Mouse (Mus musculus) heart, embryonic 13.5 days (tissue): ENCODE data around the gene Rcn1. TPM values are rescaled to one million over a fixed set of nuclear protein-coding genes. Genes with fewer than 3 reads are reported as not detected.

ENCODE experiments used
- ATAC-seq: fragments of 200-750 bp; cut with Nextera tagmentation; 2 replicates; pipeline ENCODE4 v1.8.0; 2017; ENCODE audit warnings: moderate TSS enrichment; ENCODE audit not compliant: insufficient number of reproducible peaks, low FRiP score, low TSS enrichment; ENCODE audit errors: extremely low read depth
- H3K27ac ChIP-seq: fragments of 300-500 bp; sonication (generic); replicated peaks from 2 replicates; pipeline ENCODE4 v1.5.1; 2015; ENCODE audit warnings: moderate library complexity, mild to moderate bottlenecking, inconsistent platforms
- H3K27me3 ChIP-seq: fragments of 300-500 bp; sonication (generic); replicated peaks from 2 replicates; pipeline ENCODE4 v1.6.1; 2015; ENCODE audit warnings: mild to moderate bottlenecking, inconsistent platforms
- H3K36me3 ChIP-seq: fragments of 300-500 bp; sonication (generic); 2 replicates; pipeline ENCODE4 v1.6.1; 2015; ENCODE audit warnings: mild to moderate bottlenecking, inconsistent platforms
- H3K4me1 ChIP-seq: fragments of 300-500 bp; sonication (generic); 2 replicates; pipeline ENCODE4 v1.6.1; 2015; ENCODE audit warnings: inconsistent platforms
- H3K4me2 ChIP-seq: fragments of 300-500 bp; sonication (generic); 2 replicates; pipeline ENCODE4 v1.6.1; 2015; ENCODE audit warnings: inconsistent platforms, mild to moderate bottlenecking, moderate library complexity
- H3K4me3 ChIP-seq: fragments of 300-500 bp; sonication (generic); 2 replicates; pipeline ENCODE4 v1.5.1; 2015; ENCODE audit warnings: moderate library complexity, mild to moderate bottlenecking, inconsistent platforms
- H3K9ac ChIP-seq: fragments of 300-500 bp; sonication (generic); 2 replicates; pipeline ENCODE4 v1.6.1; 2015; ENCODE audit warnings: inconsistent platforms, mild to moderate bottlenecking, moderate library complexity
- H3K9me3 ChIP-seq: fragments of 300-500 bp; sonication (generic); 2 replicates; pipeline ENCODE4 v1.6.1; 2016; ENCODE audit warnings: inconsistent platforms
- WGBS: fragments of 180-500 bp; shearing (Covaris S2); methylation state at CpG from one replicate; pipeline ENCODE4 v1.1.7; 2015; ENCODE audit warnings: mixed read lengths; 5-methylcytosine and 5-hydroxymethylcytosine counted together
- polyA plus RNA-seq: library from polyadenylated mRNA; unstranded; fragments of >200 nt; fragmentation: Nextera tagmentation; extraction: Ambion mirVana; gene quantifications from 2 replicates; pipeline ENCODE4 v1.2.1, GENCODE M21; 2015

The Rcn1 gene
- polyA plus RNA-seq: 157 and 158 TPM in 2 replicates

DNA sequence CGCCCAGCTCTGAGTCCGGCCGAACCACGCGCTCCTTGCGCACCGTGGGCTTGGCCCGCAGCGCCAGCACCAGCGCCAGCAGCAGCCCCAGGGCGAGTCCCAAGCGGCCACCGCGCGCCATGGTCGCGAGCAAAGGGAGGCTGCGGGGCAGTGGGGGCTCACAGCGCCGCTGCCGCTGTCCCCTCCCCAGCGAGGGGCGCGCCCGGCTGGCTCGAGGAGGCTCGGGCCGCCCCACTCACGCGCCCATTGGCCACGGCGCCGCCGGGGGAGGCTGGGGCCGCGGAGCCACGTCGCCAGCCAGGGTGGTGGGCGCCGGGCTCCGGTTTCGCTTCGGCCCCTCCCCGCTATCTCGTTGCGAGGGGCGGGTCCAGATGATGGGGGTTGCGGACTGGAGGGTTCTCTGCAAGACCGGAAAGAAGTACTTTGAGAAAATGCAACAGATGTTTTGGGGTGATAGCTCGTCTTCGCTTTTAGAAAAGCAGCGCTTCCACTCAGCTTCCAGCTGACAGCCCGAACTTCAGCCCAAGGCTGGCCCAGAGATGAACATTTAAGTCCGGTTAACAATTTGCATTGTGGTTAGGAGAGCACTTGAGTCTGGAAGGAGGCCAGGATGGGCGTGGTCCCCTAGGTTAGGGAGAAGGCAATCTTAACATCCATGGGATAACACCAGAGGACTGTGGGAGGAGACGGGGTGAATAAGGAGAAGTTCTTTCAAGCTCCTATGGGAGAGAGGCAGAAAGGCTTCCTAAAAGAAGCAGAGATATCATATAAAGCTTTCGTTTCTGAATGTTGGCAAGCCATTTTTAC is at the start of gene Rcn1:
Gene Rcn1 (minus strand): TSS at position 235 of the 807 bp plus-strand sequence.
- Histone ChIP-seq H3K27ac (peak within 1 kb of the TSS; percentile 97), H3K9ac (peak within 1 kb of the TSS; percentile 99), H3K4me2 (peak within 1 kb of the TSS; percentile 83), H3K27me3 (no peaks in the 10 kb centered on the region), H3K9me3 (no peaks in the 10 kb centered on the region), H3K4me3 (peak within 1 kb of the TSS; percentile 94), H3K36me3 (peaks cover 16% of the 10 kb centered on the region), H3K4me1 (peaks cover 42% of the 10 kb centered on the region)
- ATAC-seq: peak; percentile 85
- under 1% methylated on average over 49 of the region's 57 CpGs for WGBS

DNA sequence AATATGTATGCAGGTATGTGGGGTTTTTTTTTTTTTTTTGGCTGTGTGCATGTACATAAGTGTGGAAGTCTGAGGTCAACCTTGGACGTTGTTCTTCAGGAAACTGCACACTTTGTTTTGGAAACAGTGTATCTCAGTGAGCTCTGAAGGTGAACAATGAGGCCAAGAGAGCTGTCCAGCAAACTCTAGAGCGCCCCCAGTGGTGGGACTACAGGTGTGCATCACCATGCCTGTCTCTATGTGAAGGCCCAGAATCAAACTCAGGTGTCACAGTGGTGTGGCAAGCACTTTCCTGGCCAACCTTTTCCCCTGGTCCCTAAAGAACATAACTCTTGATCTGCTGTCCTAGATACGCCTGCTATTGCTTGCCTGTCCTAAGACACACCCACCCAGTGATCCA is 45.0 kb upstream of the Rcn1 start:
- Histone ChIP-seq H3K4me3 (no peak overlapping the region), H3K4me2 (no peak overlapping the region), H3K9ac (no peak overlapping the region), H3K4me1 (no peaks in the 10 kb centered on the region), H3K27ac (no peak overlapping the region), H3K27me3 (no peaks in the 10 kb centered on the region), H3K9me3 (no peaks in the 10 kb centered on the region), H3K36me3 (no peaks in the 10 kb centered on the region)
- no peak for ATAC-seq
- 30% methylated on average over 3 of the region's 3 CpGs for WGBS

- Histone ChIP-seq H3K27ac (no peak overlapping the region), H3K9me3 (no peaks in the 10 kb centered on the region), H3K9ac (no peak overlapping the region), H3K4me1 (peaks cover 10% of the 10 kb centered on the region), H3K36me3 (no peaks in the 10 kb centered on the region), H3K4me2 (no peak overlapping the region), H3K27me3 (no peaks in the 10 kb centered on the region), H3K4me3 (no peak overlapping the region)
- ATAC-seq: no peak
- 62% methylated on average over 4 of the region's 4 CpGs for WGBS
These were observed 39.9 kb upstream of the Rcn1 start for GRCm38 (mm10) chr2:105439022-105439421.

- Histone ChIP-seq H3K4me1 (peaks cover 15% of the 10 kb centered on the region), H3K9me3 (no peaks in the 10 kb centered on the region), H3K36me3 (no peaks in the 10 kb centered on the region), H3K4me3 (no peak overlapping the region), H3K27me3 (no peaks in the 10 kb centered on the region), H3K9ac (no peak overlapping the region), H3K4me2 (no peak overlapping the region), H3K27ac (no peak overlapping the region)
- ATAC-seq: no peak
- 77% methylated on average over 2 of the region's 2 CpGs for WGBS
These were observed 39.4 kb upstream of the Rcn1 start for GRCm38 (mm10) chr2:105438525-105438924.

DNA sequence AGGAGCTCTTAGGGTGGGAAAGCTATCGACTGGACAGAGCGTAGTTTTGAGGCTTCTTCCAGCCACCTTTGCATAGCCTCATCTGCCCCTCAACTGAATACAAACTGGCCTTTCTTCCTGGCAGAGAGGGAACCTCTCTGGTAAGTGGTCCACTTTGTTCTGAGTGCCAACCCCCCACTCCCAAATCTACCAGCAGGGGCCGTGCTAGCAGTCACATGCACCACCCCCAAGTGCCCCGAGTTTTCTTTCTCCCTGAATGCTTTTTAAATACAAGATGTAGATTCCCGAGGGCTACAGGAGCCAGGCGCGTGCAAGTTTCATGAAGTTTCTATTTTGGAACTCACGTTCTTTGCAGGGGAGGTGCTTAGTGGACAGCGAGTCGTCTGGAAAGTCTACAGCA is 33.8 kb upstream of the Rcn1 start:
- Histone ChIP-seq H3K4me1 (peaks cover 25% of the 10 kb centered on the region), H3K36me3 (no peaks in the 10 kb centered on the region), H3K9me3 (no peaks in the 10 kb centered on the region), H3K27ac (peak overlapping the region; percentile 53), H3K4me3 (peak overlapping the region; percentile 32), H3K9ac (peak overlapping the region; percentile 59), H3K4me2 (peak overlapping the region; percentile 63), H3K27me3 (no peaks in the 10 kb centered on the region; the same call in 1 of the 2 replicates)
- no peak for ATAC-seq
- 11% methylated on average over 10 of the region's 10 CpGs for WGBS

- Histone ChIP-seq H3K4me1 (peaks cover 28% of the 10 kb centered on the region), H3K9ac (no peak overlapping the region), H3K4me2 (no peak overlapping the region), H3K36me3 (no peaks in the 10 kb centered on the region), H3K27me3 (peaks cover under 1% of the 10 kb centered on the region; the same call in 1 of the 2 replicates), H3K9me3 (no peaks in the 10 kb centered on the region), H3K4me3 (no peak overlapping the region), H3K27ac (no peak overlapping the region)
- WGBS: 72% methylated on average over 5 of the region's 5 CpGs
- ATAC-seq: no peak
These were observed 31.3 kb upstream of the Rcn1 start for GRCm38 (mm10) chr2:105430373-105430772.

DNA sequence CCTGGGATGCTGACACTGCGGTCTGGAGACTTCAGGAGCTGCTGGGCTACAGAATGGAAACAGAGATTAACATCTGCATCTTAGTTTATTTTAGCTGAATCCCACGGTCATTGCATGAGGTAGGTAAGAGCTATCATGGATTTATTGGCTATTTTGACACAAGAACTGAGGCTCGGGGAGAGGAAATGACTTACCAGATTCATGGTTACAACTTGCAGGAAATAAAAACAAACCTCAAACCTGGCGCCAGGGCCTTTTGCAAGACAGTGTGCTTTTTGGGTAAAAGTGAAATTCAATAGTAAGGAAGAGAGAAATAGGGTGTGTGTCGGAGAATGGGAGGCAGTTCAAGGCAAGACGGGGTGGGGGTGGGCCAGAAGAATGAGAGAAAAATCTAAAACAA is 30.8 kb upstream of the Rcn1 start:
- no peak overlapping the region for H3K9ac ChIP-seq
- no peak overlapping the region for H3K27ac ChIP-seq
- no peak overlapping the region for H3K4me3 ChIP-seq
- peaks cover 28% of the 10 kb centered on the region for H3K4me1 ChIP-seq
- H3K4me2 ChIP-seq: no peak overlapping the region
- no peak for ATAC-seq
- no peaks in the 10 kb centered on the region for H3K9me3 ChIP-seq
- WGBS: 70% methylated on average over 6 of the region's 6 CpGs
- H3K27me3 ChIP-seq: peaks cover 5% of the 10 kb centered on the region
- H3K36me3 ChIP-seq: no peaks in the 10 kb centered on the region

DNA sequence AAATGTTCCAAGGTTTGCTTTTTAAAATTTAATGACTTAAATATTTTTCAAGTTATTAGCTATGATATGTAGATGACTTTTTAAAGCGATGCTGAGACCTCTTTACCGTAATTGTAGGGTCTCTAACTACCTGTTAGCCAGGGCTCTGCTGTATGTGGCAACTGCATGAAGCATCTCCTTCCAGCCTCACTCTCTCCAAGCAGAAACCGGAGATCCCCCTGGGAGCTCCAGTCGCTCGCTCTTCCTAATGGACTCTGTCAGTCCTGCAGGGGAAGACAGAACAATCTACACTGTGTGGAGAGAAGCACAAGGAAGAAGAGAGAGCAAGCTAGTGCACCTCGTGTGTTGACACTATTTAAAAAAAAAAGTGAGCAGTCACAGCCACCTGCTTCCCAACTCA is 29.3 kb upstream of the Rcn1 start:
- no peaks in the 10 kb centered on the region for H3K36me3 ChIP-seq
- no peaks in the 10 kb centered on the region for H3K9me3 ChIP-seq
- 20% methylated on average over 6 of the region's 6 CpGs for WGBS

DNA sequence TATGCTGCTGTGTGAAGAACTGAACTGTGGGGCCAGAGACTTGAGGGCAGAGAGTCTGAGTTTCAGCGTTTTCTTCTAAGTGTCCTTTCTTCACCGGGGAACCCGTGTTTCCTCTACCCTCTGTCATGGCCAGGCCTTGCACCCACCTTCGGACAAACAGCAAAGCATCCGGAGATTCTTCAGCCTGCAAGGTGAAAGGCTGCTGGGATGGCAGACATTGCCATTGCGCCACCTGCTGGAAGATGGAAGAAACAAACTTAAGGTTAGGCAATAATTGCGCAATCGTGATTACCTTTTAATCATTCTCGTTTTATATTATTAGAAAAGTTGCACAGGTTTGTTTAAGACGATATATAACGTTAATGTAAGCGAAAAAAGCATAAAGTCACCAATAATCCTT is 28.9 kb upstream of the Rcn1 start:
- Histone ChIP-seq H3K9me3 (no peaks in the 10 kb centered on the region), H3K36me3 (no peaks in the 10 kb centered on the region), H3K4me3 (peak overlapping the region; percentile 33), H3K9ac (no peak overlapping the region; the same call in 1 of the 2 replicates), H3K27me3 (peaks cover 11% of the 10 kb centered on the region), H3K4me2 (peak overlapping the region; percentile 64), H3K4me1 (peaks cover 16% of the 10 kb centered on the region), H3K27ac (no peak overlapping the region)
- 2% methylated on average over 12 of the region's 12 CpGs for WGBS
- no peak for ATAC-seq

More for the DNA sequence above, 29.3 kb upstream of the Rcn1 start:
- no peak overlapping the region for H3K4me3 ChIP-seq
- H3K27me3 ChIP-seq: peaks cover 11% of the 10 kb centered on the region
- no peak overlapping the region for H3K4me2 ChIP-seq
- no peak overlapping the region for H3K9ac ChIP-seq
- no peak overlapping the region for H3K27ac ChIP-seq
- ATAC-seq: no peak
- peaks cover 20% of the 10 kb centered on the region for H3K4me1 ChIP-seq

DNA sequence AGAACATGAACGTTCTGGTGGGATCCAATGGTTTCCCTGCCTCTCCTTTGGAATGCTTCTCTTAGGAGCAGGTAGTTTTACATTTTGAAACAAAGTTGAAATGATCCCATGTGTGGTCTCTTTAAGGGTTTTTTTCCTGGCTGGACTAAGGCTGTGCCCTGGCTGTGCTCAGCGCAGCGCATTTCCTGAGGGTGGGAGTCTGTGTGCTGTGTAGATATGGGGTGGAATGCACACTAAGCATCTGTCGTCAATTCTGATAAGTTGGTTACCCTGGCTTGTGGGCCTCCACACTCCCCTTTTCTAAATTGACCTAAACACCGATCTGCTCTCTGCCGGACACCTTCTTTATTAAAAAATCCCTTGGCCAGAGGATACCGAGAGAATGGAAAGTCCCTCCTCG is 28.3 kb upstream of the Rcn1 start:
- H3K27ac ChIP-seq: no peak overlapping the region
- H3K4me1 ChIP-seq: peaks cover 12% of the 10 kb centered on the region
- 22% methylated on average over 8 of the region's 8 CpGs for WGBS
- H3K9ac ChIP-seq: no peak overlapping the region; the same call in 1 of the 2 replicates
- peaks cover 11% of the 10 kb centered on the region for H3K27me3 ChIP-seq
- H3K9me3 ChIP-seq: no peaks in the 10 kb centered on the region
- H3K36me3 ChIP-seq: no peaks in the 10 kb centered on the region
- no peak for ATAC-seq
- H3K4me3 ChIP-seq: peak overlapping the region; percentile 33
- H3K4me2 ChIP-seq: peak overlapping the region; percentile 64

- Histone ChIP-seq H3K4me3 (no peak overlapping the region), H3K9ac (no peak overlapping the region), H3K9me3 (no peaks in the 10 kb centered on the region), H3K4me2 (no peak overlapping the region), H3K27ac (no peak overlapping the region), H3K4me1 (peaks cover 26% of the 10 kb centered on the region), H3K36me3 (no peaks in the 10 kb centered on the region), H3K27me3 (0 out of 2 replicates have a peak, but pooled peaks cover 5% of the 10 kb centered on the region)
- ATAC-seq: no peak
- WGBS: 86% methylated on average over 12 of the region's 12 CpGs
These were observed 19.6 kb upstream of the Rcn1 start for GRCm38 (mm10) chr2:105418629-105419227.
